Mouse (Mus musculus) E14TG2a.4 (cell line): Measurements from ENCODE around the gene Psd.

Experiments used
- CTCF ChIP-seq: conservative IDR thresholded peaks from 2 replicates; pipeline ENCODE4 v1.5.1; 2014; ENCODE audit warnings: low read length
- POU5F1 ChIP-seq: IDR thresholded peaks from 2 replicates; pipeline ENCODE4 v1.6.1; 2014; ENCODE audit warnings: low read length, borderline replicate concordance

GRCm38 (mm10) chr19:46327531-46328064 lies 642 bp upstream of the Psd start:
- TF ChIP-seq CTCF (no peak), POU5F1 (no peak)
